Mouse (Mus musculus) CH12.LX (cell line): ENCODE measurements around the gene Abca7. TPM values are rescaled to one million over a fixed set of nuclear protein-coding genes. Genes with fewer than 3 reads are reported as not detected.

ENCODE experiments used
- DNase-seq: peaks from one replicate; pipeline ENCODE4 v3.0.0-alpha.2; 2013; ENCODE audit errors: extremely low read depth
- H3K27ac ChIP-seq: 2 replicates; pipeline ENCODE4 v1.5.1; 2012; ENCODE audit warnings: low read depth, mild to moderate bottlenecking, control low read depth, moderate library complexity; ENCODE audit not compliant: insufficient read depth
- H3K27me3 ChIP-seq: replicated peaks from 2 replicates; pipeline ENCODE3; 2012; ENCODE audit warnings: inconsistent platforms
- H3K36me3 ChIP-seq, 2 experiments: replicated peaks in 1 of 2; 2 replicates each; pipeline versions ENCODE3 to v1.6.1; 2012; ENCODE audit warnings: inconsistent platforms in 1 of 2, low read length in 1 of 2, mild to moderate bottlenecking in 1 of 2, mixed read lengths in 1 of 2, moderate library complexity in 1 of 2; ENCODE audit not compliant: control insufficient read depth in 1 of 2, insufficient read depth in 1 of 2
- H3K4me1 ChIP-seq, 2 experiments: 2 replicates each; pipeline ENCODE4 v1.6.1; 2012; ENCODE audit warnings: inconsistent platforms in 1 of 2, moderate library complexity in 1 of 2; ENCODE audit not compliant: insufficient read depth in 2 of 2, control insufficient read depth in 1 of 2
- H3K4me2 ChIP-seq: 2 replicates; pipeline ENCODE4 v1.6.1; 2012; ENCODE audit warnings: low read depth, mild to moderate bottlenecking, control low read depth; ENCODE audit not compliant: poor library complexity, insufficient read depth, severe bottlenecking
- H3K4me3 ChIP-seq, 3 experiments: fragments of 150-350 bp in 1 of 3; sonication (generic) in 1 of 3; replicated peaks in 1 of 3; 2 replicates each; pipeline versions ENCODE3 to v1.5.1; 2011 to 2012; ENCODE audit warnings: low read depth in 2 of 3, low read length in 2 of 3, mild to moderate bottlenecking in 2 of 3, moderate library complexity in 2 of 3, control low read depth in 1 of 3, improper control_type of control experiment in 1 of 3, inconsistent platforms in 1 of 3, mixed read lengths in 1 of 3; ENCODE audit not compliant: poor library complexity in 1 of 3
- H3K79me2 ChIP-seq: replicated peaks from 2 replicates; pipeline ENCODE4 v1.6.1; 2012; ENCODE audit warnings: mild to moderate bottlenecking, moderate library complexity; ENCODE audit not compliant: control insufficient read depth, poor library complexity, insufficient read depth, severe bottlenecking; ENCODE audit errors: extremely low read depth
- H3K9ac ChIP-seq: 2 replicates; pipeline ENCODE4 v1.6.1; 2012; ENCODE audit warnings: low read depth, mild to moderate bottlenecking, control low read depth, moderate library complexity; ENCODE audit not compliant: insufficient read depth
- H3K9me3 ChIP-seq: replicated peaks from 2 replicates; pipeline ENCODE3; 2012; ENCODE audit warnings: low read length, inconsistent platforms, mixed read lengths
- BHLHE40 ChIP-seq: IDR thresholded peaks from 2 replicates; pipeline ENCODE4 v1.6.1; 2011; ENCODE audit warnings: mild to moderate bottlenecking, low read depth, low read length, improper control_type of control experiment
- CHD1 ChIP-seq: IDR thresholded peaks from 2 replicates; pipeline ENCODE4 v1.6.1; 2012; ENCODE audit warnings: low read depth, low read length, improper control_type of control experiment, inconsistent platforms
- CHD2 ChIP-seq: IDR thresholded peaks from 2 replicates; pipeline ENCODE4 v1.6.1; 2011; ENCODE audit warnings: low read length, improper control_type of control experiment
- CTCF ChIP-seq, 2 experiments: IDR thresholded peaks in 1 of 2; conservative IDR thresholded peaks in 1 of 2; 2 replicates each; pipeline ENCODE4 v1.5.1; 2011 to 2012; ENCODE audit warnings: low read depth in 2 of 2, low read length in 2 of 2, improper control_type of control experiment in 1 of 2, inconsistent platforms in 1 of 2, mild to moderate bottlenecking in 1 of 2, moderate library complexity in 1 of 2
- ELF1 ChIP-seq: IDR thresholded peaks from 2 replicates; pipeline ENCODE4 v1.6.1; 2014; ENCODE audit warnings: low read depth, mild to moderate bottlenecking, inconsistent platforms, low read length, improper control_type of control experiment
- EP300 ChIP-seq: IDR thresholded peaks from 2 replicates; pipeline ENCODE4 v1.6.1; 2011; ENCODE audit warnings: low read length, improper control_type of control experiment
- GABPA ChIP-seq: IDR thresholded peaks from 2 replicates; pipeline ENCODE4 v1.6.1; 2012; ENCODE audit warnings: low read depth, low read length, improper control_type of control experiment, inconsistent platforms; ENCODE audit not compliant: insufficient replicate concordance
- HCFC1 ChIP-seq: IDR thresholded peaks from 2 replicates; pipeline ENCODE4 v1.6.1; 2012; ENCODE audit warnings: low read depth, mild to moderate bottlenecking, inconsistent platforms, low read length, improper control_type of control experiment
- IRF4 ChIP-seq: IDR thresholded peaks from 2 replicates; pipeline ENCODE4 v1.6.1; 2014; ENCODE audit warnings: low read depth, mild to moderate bottlenecking, inconsistent platforms, low read length, improper control_type of control experiment
- JUN ChIP-seq: IDR thresholded peaks from 2 replicates; pipeline ENCODE4 v1.6.1; 2011; ENCODE audit warnings: low read depth, mild to moderate bottlenecking, low read length, improper control_type of control experiment, moderate library complexity; ENCODE audit not compliant: insufficient read depth
- KAT2A ChIP-seq: IDR thresholded peaks from 2 replicates; pipeline ENCODE4 v1.6.1; 2012; ENCODE audit warnings: low read length, improper control_type of control experiment, inconsistent platforms; ENCODE audit not compliant: insufficient replicate concordance
- MAFK ChIP-seq: IDR thresholded peaks from 2 replicates; pipeline ENCODE4 v1.6.1; 2011; ENCODE audit warnings: low read length, improper control_type of control experiment; ENCODE audit not compliant: insufficient replicate concordance
- MAX ChIP-seq: IDR thresholded peaks from 2 replicates; pipeline ENCODE4 v1.6.1; 2011; ENCODE audit warnings: low read length, improper control_type of control experiment
- MEF2A ChIP-seq: IDR thresholded peaks from 2 replicates; pipeline ENCODE4 v1.6.1; 2014; ENCODE audit warnings: low read depth, mild to moderate bottlenecking, inconsistent platforms, low read length, improper control_type of control experiment, borderline replicate concordance
- MYC ChIP-seq: IDR thresholded peaks from 2 replicates; pipeline ENCODE4 v1.6.1; 2011; ENCODE audit warnings: low read depth, mild to moderate bottlenecking, improper control_type of control experiment, low read length
- NELFE ChIP-seq: IDR thresholded peaks from 2 replicates; pipeline ENCODE4 v1.6.1; 2011; ENCODE audit warnings: low read depth, low read length, improper control_type of control experiment
- NRF1 ChIP-seq: IDR thresholded peaks from 2 replicates; pipeline ENCODE4 v1.6.1; 2014; ENCODE audit warnings: low read depth, mild to moderate bottlenecking, inconsistent platforms, low read length, improper control_type of control experiment, moderate library complexity
- POLR2A ChIP-seq: IDR thresholded peaks from 2 replicates; pipeline ENCODE4 v1.6.1; 2011; ENCODE audit warnings: low read depth, mild to moderate bottlenecking, improper control_type of control experiment, low read length
- POLR2AphosphoS2 ChIP-seq: IDR thresholded peaks from 2 replicates; pipeline ENCODE4 v1.6.1; 2011; ENCODE audit warnings: low read depth, low read length, improper control_type of control experiment
- RAD21 ChIP-seq: IDR thresholded peaks from 2 replicates; pipeline ENCODE4 v1.6.1; 2011; ENCODE audit warnings: low read depth, mild to moderate bottlenecking, low read length, improper control_type of control experiment, moderate library complexity
- RCOR1 ChIP-seq: conservative IDR thresholded peaks from 2 replicates; pipeline ENCODE4 v1.6.1; 2012; ENCODE audit warnings: low read depth, mild to moderate bottlenecking, inconsistent platforms, low read length, improper control_type of control experiment
- TBP ChIP-seq: conservative IDR thresholded peaks from 2 replicates; pipeline ENCODE4 v1.6.1; 2011; ENCODE audit warnings: low read depth, low read length, improper control_type of control experiment
- TCF12 ChIP-seq: IDR thresholded peaks from 2 replicates; pipeline ENCODE4 v1.6.1; 2014; ENCODE audit warnings: low read depth, mild to moderate bottlenecking, inconsistent platforms, low read length, improper control_type of control experiment
- USF1 ChIP-seq: IDR thresholded peaks from 2 replicates; pipeline ENCODE4 v1.6.1; 2014; ENCODE audit warnings: low read depth, mild to moderate bottlenecking, inconsistent platforms, low read length, improper control_type of control experiment
- USF2 ChIP-seq: conservative IDR thresholded peaks from 2 replicates; pipeline ENCODE4 v1.6.1; 2011; ENCODE audit warnings: low read depth, low read length, improper control_type of control experiment
- ZC3H11A ChIP-seq: IDR thresholded peaks from 2 replicates; pipeline ENCODE4 v1.6.1; 2012; ENCODE audit warnings: low read depth, mild to moderate bottlenecking, inconsistent platforms, low read length, improper control_type of control experiment
- ZKSCAN1 ChIP-seq: IDR thresholded peaks from 2 replicates; pipeline ENCODE4 v1.6.1; 2012; ENCODE audit warnings: low read depth, inconsistent platforms, low read length, improper control_type of control experiment, borderline replicate concordance
- ZNF384 ChIP-seq: IDR thresholded peaks from 2 replicates; pipeline ENCODE4 v1.6.1; 2012; ENCODE audit warnings: low read depth, low read length, improper control_type of control experiment, inconsistent platforms
- dilution Hi-C: fragments of 300-500 bp; cut with MboI; formaldehyde crosslinking; loops from 2 replicates; pipeline ENCODE4 v1.14.3; 2020; ENCODE audit warnings: low sequenced_read_pairs; ENCODE audit not compliant: extremely low pct_unique_long_range_greater_than_20kb, extremely low pct_ligation_motif_present
- in situ Hi-C: fragments of 300-500 bp; cut with MboI; formaldehyde crosslinking; loops from 3 replicates; pipeline ENCODE4 v1.14.3; 2019; ENCODE audit warnings: low sequenced_read_pairs, low pct_ligation_motif_present, low pct_unique_long_range_greater_than_20kb, mixed read lengths
- polyA plus RNA-seq: library from polyadenylated mRNA; unstranded; fragments of >175 nt; gene quantifications from 2 replicates; pipeline ENCODE4 v1.2.1, GENCODE M21; 2012; ENCODE audit warnings: low read depth; ENCODE audit not compliant: insufficient read length
- total RNA-seq, 2 experiments: library from RNA; depleted of rRNA; stranded (reverse); fragments of 300-350 nt in 1 of 2; fragments of >200 nt in 1 of 2; gene quantifications; 2 replicates each; pipeline ENCODE4 v1.2.3; 2012 to 2014

Gene Abca7
- total and polyA plus RNA-seq, 3 experiments: 2.3 to 7.0 (median 6.1) TPM

GRCm38 (mm10) chr10:80048396-80048795, 52.1 kb downstream of the Abca7 start:
- in situ Hi-C loops: no loop called here
- Histone ChIP-seq H3K4me3 (no peak overlapping the region), H3K4me2 (no peak overlapping the region), H3K27ac (no peak overlapping the region)
- TF ChIP-seq USF2 (no peak), MYC (no peak), MAX (no peak), TCF12 (no peak), NELFE (no peak), NRF1 (no peak), HCFC1 (no peak), CHD1 (no peak), POLR2AphosphoS2 (no peak), ZNF384 (no peak), POLR2A (no peak), MEF2A (no peak), TBP (no peak), KAT2A (no peak), ELF1 (no peak), CTCF (conservative IDR thresholded peaks at IDR 0.05 in 1 of 2, IDR thresholded peaks at IDR 0.05 in 1 of 2; ENCODE audit: low read depth in 2 of 2, low read length in 2 of 2) (no peak), BHLHE40 (no peak), ZC3H11A (no peak)
- TF ChIP-seq, all 38 proteins: peak for 0
- DNase-seq: no peak
- Histone ChIP-seq H3K9me3 (no peaks in the 10 kb centered on the region), H3K27me3 (no peaks in the 10 kb centered on the region), H3K9ac (no peak overlapping the region), H3K4me1 (peaks cover 16 to 58% of the 10 kb centered on the region in 2 experiments), H3K36me3 (no peaks in the 10 kb centered on the region), H3K79me2 (no peaks in the 10 kb centered on the region)
- dilution Hi-C loops: no loop called here

- Histone ChIP-seq H3K36me3 (no peaks in the 10 kb centered on the region), H3K4me2 (no peak overlapping the region), H3K9ac (no peak overlapping the region), H3K4me1 (peaks cover 16 to 58% of the 10 kb centered on the region in 2 experiments), H3K27me3 (no peaks in the 10 kb centered on the region), H3K9me3 (no peaks in the 10 kb centered on the region), H3K4me3 (no peak overlapping the region), H3K79me2 (0 out of 2 replicates have a peak, but pooled peaks cover under 1% of the 10 kb centered on the region), H3K27ac (no peak overlapping the region)
- TF ChIP-seq CHD1 (no peak), GABPA (no peak), RAD21 (no peak), ZNF384 (no peak), RCOR1 (no peak), MEF2A (no peak), CTCF (conservative IDR thresholded peaks at IDR 0.05 in 1 of 2, IDR thresholded peaks at IDR 0.05 in 1 of 2; ENCODE audit: low read depth in 2 of 2, low read length in 2 of 2) (no peak), MAFK (no peak), EP300 (no peak), MAX (no peak), TBP (no peak), TCF12 (no peak), POLR2AphosphoS2 (no peak), IRF4 (no peak), CHD2 (no peak), NRF1 (no peak), JUN (no peak), ZKSCAN1 (no peak), USF1 (no peak), NELFE (no peak)
- DNase-seq: no peak
- dilution Hi-C loops: no loop called here
- in situ Hi-C loops: no loop called here
These were observed 52.5 kb downstream of the Abca7 start for GRCm38 (mm10) chr10:80048834-80049233.
